Mouse (Mus musculus): ENCODE data around the gene Sdk2. TPM values are rescaled to one million over a fixed set of nuclear protein-coding genes. Genes with fewer than 3 reads are reported as not detected.

Gene Sdk2
- polyA plus RNA-seq (2016; fragmentation: Nextera tagmentation; extraction: Ambion mirVana): 2.4 and 4.1 TPM in 2 replicates

- Histone ChIP-seq H3K36me3 (no peaks in the 10 kb centered on the region), H3K9me3 (no peaks in the 10 kb centered on the region), H3K27ac (peak within 1 kb of the TSS; percentile 93), H3K4me1 (peaks cover 56% of the 10 kb centered on the region), H3K4me3 (peak within 1 kb of the TSS; percentile 76), H3K27me3 (ENCODE audit: insufficient read depth, poor library complexity, severe bottlenecking) (peaks cover 68% of the 10 kb centered on the region)
- WGBS: 3% methylated on average over 38 of the region's 52 CpGs
- DNase-seq (ENCODE audit: low spot score): peak; percentile 80
These were observed at the start of gene Sdk2 for GRCm38 (mm10) chr11:114066951-114067762. TSS of gene Sdk2 (minus strand) at chr11:114067046.

- DNase-seq (ENCODE audit: low spot score): no peak
- Histone ChIP-seq H3K27ac (no peak overlapping the region), H3K36me3 (no peaks in the 10 kb centered on the region), H3K4me1 (peaks cover 21% of the 10 kb centered on the region), H3K27me3 (ENCODE audit: insufficient read depth, poor library complexity, severe bottlenecking) (no peaks in the 10 kb centered on the region), H3K9me3 (no peaks in the 10 kb centered on the region), H3K4me3 (no peak overlapping the region)
- WGBS: 75% methylated on average over 13 of the region's 13 CpGs
These were observed 48.2 kb upstream of the Sdk2 start for GRCm38 (mm10) chr11:114115077-114115476.

- Histone ChIP-seq H3K4me1 (peaks cover 21% of the 10 kb centered on the region), H3K36me3 (no peaks in the 10 kb centered on the region), H3K27ac (no peak overlapping the region), H3K9me3 (no peaks in the 10 kb centered on the region), H3K4me3 (no peak overlapping the region), H3K27me3 (ENCODE audit: insufficient read depth, poor library complexity, severe bottlenecking) (no peaks in the 10 kb centered on the region)
- no peak for DNase-seq (ENCODE audit: low spot score)
- 80% methylated on average over 12 of the region's 12 CpGs for WGBS
These were observed 47.8 kb upstream of the Sdk2 start for GRCm38 (mm10) chr11:114114674-114115073.

- no peak for DNase-seq (ENCODE audit: low spot score)
- Histone ChIP-seq H3K9me3 (no peaks in the 10 kb centered on the region), H3K4me3 (no peak overlapping the region), H3K27ac (no peak overlapping the region), H3K27me3 (ENCODE audit: insufficient read depth, poor library complexity, severe bottlenecking) (no peaks in the 10 kb centered on the region), H3K4me1 (peaks cover 21% of the 10 kb centered on the region), H3K36me3 (no peaks in the 10 kb centered on the region)
- 59% methylated on average over 3 of the region's 3 CpGs for WGBS
These were observed 44.0 kb upstream of the Sdk2 start for GRCm38 (mm10) chr11:114110851-114111250.

GRCm38 (mm10) chr11:114093636-114094035 is 26.8 kb upstream of the Sdk2 start:
- WGBS: 71% methylated on average over 7 of the region's 7 CpGs
- Histone ChIP-seq H3K4me1 (peaks cover 10% of the 10 kb centered on the region; the same call in 1 of the 2 replicates), H3K27ac (no peak overlapping the region), H3K4me3 (no peak overlapping the region), H3K27me3 (ENCODE audit: insufficient read depth, poor library complexity, severe bottlenecking) (no peaks in the 10 kb centered on the region; the same call in 1 of the 2 replicates), H3K36me3 (no peaks in the 10 kb centered on the region), H3K9me3 (no peaks in the 10 kb centered on the region)
- DNase-seq (ENCODE audit: low spot score): no peak

- DNase-seq (ENCODE audit: low spot score): no peak
- 50% methylated on average over 7 of the region's 7 CpGs for WGBS
- Histone ChIP-seq H3K4me3 (no peak overlapping the region), H3K36me3 (no peaks in the 10 kb centered on the region), H3K27ac (no peak overlapping the region), H3K27me3 (ENCODE audit: insufficient read depth, poor library complexity, severe bottlenecking) (no peaks in the 10 kb centered on the region; the same call in 1 of the 2 replicates), H3K4me1 (peaks cover 10% of the 10 kb centered on the region; the same call in 1 of the 2 replicates), H3K9me3 (no peaks in the 10 kb centered on the region)
These were observed 26.3 kb upstream of the Sdk2 start for GRCm38 (mm10) chr11:114093175-114093574.

- H3K36me3 ChIP-seq: no peaks in the 10 kb centered on the region
- 82% methylated on average over 9 of the region's 9 CpGs for WGBS
These were observed 13.8 kb upstream of the Sdk2 start for GRCm38 (mm10) chr11:114080606-114081005.

GRCm38 (mm10) chr11:114072644-114073043 is 5.8 kb upstream of the Sdk2 start:
- H3K4me1 ChIP-seq: peaks cover 15% of the 10 kb centered on the region
- H3K27me3 ChIP-seq (ENCODE audit: insufficient read depth, poor library complexity, severe bottlenecking): peaks cover 26% of the 10 kb centered on the region
- DNase-seq (ENCODE audit: low spot score): no peak
- no peak overlapping the region for H3K27ac ChIP-seq
- WGBS: 70% methylated on average over 10 of the region's 10 CpGs
- no peaks in the 10 kb centered on the region for H3K36me3 ChIP-seq
- no peak overlapping the region for H3K4me3 ChIP-seq
- H3K9me3 ChIP-seq: no peaks in the 10 kb centered on the region

More at GRCm38 (mm10) chr11:114080606-114081005, 13.8 kb upstream of the Sdk2 start:
- no peaks in the 10 kb centered on the region for H3K9me3 ChIP-seq
- no peaks in the 10 kb centered on the region for H3K4me1 ChIP-seq
- H3K4me3 ChIP-seq: no peak overlapping the region
- H3K27me3 ChIP-seq (ENCODE audit: insufficient read depth, poor library complexity, severe bottlenecking): no peaks in the 10 kb centered on the region
- H3K27ac ChIP-seq: no peak overlapping the region
- no peak for DNase-seq (ENCODE audit: low spot score)

GRCm38 (mm10) chr11:114071998-114072397 is 5.2 kb upstream of the Sdk2 start:
- DNase-seq (ENCODE audit: low spot score): no peak

GRCm38 (mm10) chr11:114070881-114071280 is 4.0 kb upstream of the Sdk2 start:
- 68% methylated on average over 6 of the region's 6 CpGs for whole genome bisulfite sequencing
- no peak overlapping the region for H3K27ac ChIP-seq
- DNase-seq (ENCODE audit: low spot score): no peak
- no peak overlapping the region for H3K4me3 ChIP-seq
- peaks cover 30% of the 10 kb centered on the region for H3K27me3 ChIP-seq (ENCODE audit: insufficient read depth, poor library complexity, severe bottlenecking)
- H3K4me1 ChIP-seq: peaks cover 31% of the 10 kb centered on the region
- H3K36me3 ChIP-seq: no peaks in the 10 kb centered on the region
- H3K9me3 ChIP-seq: no peaks in the 10 kb centered on the region

More at GRCm38 (mm10) chr11:114071998-114072397, 5.2 kb upstream of the Sdk2 start:
- 29% methylated on average over 8 of the region's 8 CpGs for WGBS
- Histone ChIP-seq H3K27me3 (ENCODE audit: insufficient read depth, poor library complexity, severe bottlenecking) (peaks cover 26% of the 10 kb centered on the region), H3K27ac (no peak overlapping the region), H3K4me1 (peaks cover 21% of the 10 kb centered on the region), H3K4me3 (no peak overlapping the region), H3K36me3 (no peaks in the 10 kb centered on the region), H3K9me3 (no peaks in the 10 kb centered on the region)

GRCm38 (mm10) chr11:114070131-114070530 is 3.3 kb upstream of the Sdk2 start:
- no peak overlapping the region for H3K27ac ChIP-seq
- H3K27me3 ChIP-seq (ENCODE audit: insufficient read depth, poor library complexity, severe bottlenecking): peaks cover 38% of the 10 kb centered on the region
- no peaks in the 10 kb centered on the region for H3K9me3 ChIP-seq
- H3K36me3 ChIP-seq: no peaks in the 10 kb centered on the region
- DNase-seq (ENCODE audit: low spot score): no peak
- WGBS: 71% methylated on average over 8 of the region's 8 CpGs
- no peak overlapping the region for H3K4me3 ChIP-seq
- peaks cover 38% of the 10 kb centered on the region for H3K4me1 ChIP-seq

GRCm38 (mm10) chr11:114068390-114068789 is 1.5 kb upstream of the Sdk2 start:
- peaks cover 55% of the 10 kb centered on the region for H3K27me3 ChIP-seq (ENCODE audit: insufficient read depth, poor library complexity, severe bottlenecking)

GRCm38 (mm10) chr11:114066098-114066950 is 522 bp downstream of the Sdk2 start:
- Histone ChIP-seq H3K27me3 (ENCODE audit: insufficient read depth, poor library complexity, severe bottlenecking) (peaks cover 73% of the 10 kb centered on the region), H3K27ac (peak overlapping the region; percentile 93), H3K36me3 (no peaks in the 10 kb centered on the region), H3K4me3 (peak overlapping the region; percentile 76), H3K4me1 (peaks cover 62% of the 10 kb centered on the region), H3K9me3 (no peaks in the 10 kb centered on the region)
- under 1% methylated on average over 87 of the region's 90 CpGs for WGBS
- peak; percentile 81 for DNase-seq (ENCODE audit: low spot score)

More at GRCm38 (mm10) chr11:114068390-114068789, 1.5 kb upstream of the Sdk2 start:
- H3K27ac ChIP-seq: peak overlapping the region; percentile 93; the same call in 1 of the 2 replicates
- peaks cover 55% of the 10 kb centered on the region for H3K4me1 ChIP-seq
- 3% methylated on average over 5 of the region's 5 CpGs for WGBS
- H3K9me3 ChIP-seq: no peaks in the 10 kb centered on the region
- no peaks in the 10 kb centered on the region for H3K36me3 ChIP-seq
- H3K4me3 ChIP-seq: no peak overlapping the region
- DNase-seq (ENCODE audit: low spot score): no peak

All from heart, embryonic 10.5 days (tissue).